Mouse (Mus musculus): ENCODE measurements at regions not wholly inside any gene's neighbourhood (a gene's known extent, or its start where the extent isn't known, plus 50 kb on each side); places are given as distances from the start of the nearest gene placed in this dataset.

DNA sequence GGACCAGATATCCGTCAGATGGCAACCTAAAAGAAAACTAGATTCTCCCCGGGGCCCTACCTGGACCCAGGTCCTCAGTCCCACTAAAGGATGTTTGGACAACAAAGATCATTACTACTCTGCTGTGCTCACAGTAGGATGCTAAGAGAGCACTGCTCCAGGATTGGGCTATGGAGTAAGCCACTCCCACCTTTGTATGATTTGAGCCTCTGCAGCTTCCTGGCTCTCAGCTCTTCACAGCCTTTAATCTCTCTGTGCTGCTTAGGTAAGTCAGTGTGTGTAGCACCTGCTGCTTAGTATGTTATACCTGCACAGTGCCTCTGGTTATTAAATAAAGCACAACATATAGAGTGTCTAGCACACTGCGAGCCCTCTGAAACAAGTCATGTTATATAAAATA lies 82.6 kb upstream of the 1110032F04Rik start:
- TF ChIP-seq CTCF (IDR thresholded peaks at IDR 0.05; ENCODE audit: insufficient read depth, low read depth, low read length) = no peak
- no peak for TF ChIP-seq POLR2A (IDR thresholded peaks at IDR 0.05; ENCODE audit: insufficient read depth, low read depth, low read length)

Data from olfactory bulb, adult 2 months (tissue).